Mouse (Mus musculus) lung, postnatal 0 days (tissue): ENCODE measurements around the gene Kctd2.

Experiments used
- CTCF ChIP-seq: IDR thresholded peaks from 2 replicates; pipeline ENCODE4 v1.5.1; 2016; ENCODE audit warnings: antibody characterized with exemption, mild to moderate bottlenecking
- EP300 ChIP-seq: IDR thresholded peaks from 2 replicates; pipeline ENCODE4 v1.6.1; 2016; ENCODE audit warnings: antibody characterized with exemption, mild to moderate bottlenecking, control low read depth

GRCm38 (mm10) chr11:115376722-115377121 is 43.2 kb upstream of the Kctd2 start:
- TF ChIP-seq CTCF (no peak), EP300 (no peak)
